Mouse (Mus musculus) cerebellum, postnatal 4 days (tissue): ENCODE data around the gene Tm9sf3.
"Not testable (repeated sequence)": the region's sequence is repeated elsewhere in the genome, so short reads cannot be mapped to it uniquely, and the experiment has no call there.

Experiments used
- DNase-seq, 2 experiments: peaks; one replicate each; pipeline ENCODE4 v3.0.0; 2022; ENCODE audit warnings: low spot score in 2 of 2, mixed read lengths in 1 of 2

Tm9sf3 gene

DNA sequence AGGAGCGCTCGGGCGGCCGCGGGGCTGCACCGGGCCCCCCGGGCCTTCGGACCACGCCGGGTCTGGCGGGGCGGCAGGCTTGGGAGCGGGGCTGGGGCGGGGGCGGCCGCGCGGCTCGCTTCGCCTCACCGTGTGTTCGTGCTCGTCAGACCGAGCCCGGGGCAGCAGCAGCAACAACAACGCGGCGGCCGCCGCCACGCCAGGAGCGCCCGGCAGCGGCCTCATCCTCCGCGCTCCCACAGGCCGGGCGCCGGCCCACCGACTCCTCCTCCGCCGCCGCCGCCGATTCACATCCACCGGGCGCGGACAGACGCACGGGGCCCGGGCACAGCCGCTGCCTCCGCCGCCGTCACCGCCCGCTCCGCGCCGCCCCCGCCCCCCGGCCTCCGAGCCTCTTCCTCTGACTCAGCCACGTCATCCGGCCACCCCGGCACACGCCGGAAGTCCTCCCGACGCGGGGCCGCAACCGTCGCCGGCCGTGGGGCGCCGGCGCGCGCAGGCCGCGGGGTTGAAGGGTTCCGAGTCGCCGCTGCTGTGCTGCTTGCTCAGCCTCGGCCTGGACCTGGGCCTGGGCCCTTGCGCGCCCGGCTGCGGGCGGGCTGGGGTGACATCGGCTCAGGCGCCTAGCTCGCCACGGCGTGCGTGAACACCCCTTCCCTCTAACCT lies at the start of gene Tm9sf3:
Tm9sf3 (minus strand) TSS at position 368 of the 666 bp plus-strand sequence.
- DNase-seq = peak; percentile 70 to 87

DNA sequence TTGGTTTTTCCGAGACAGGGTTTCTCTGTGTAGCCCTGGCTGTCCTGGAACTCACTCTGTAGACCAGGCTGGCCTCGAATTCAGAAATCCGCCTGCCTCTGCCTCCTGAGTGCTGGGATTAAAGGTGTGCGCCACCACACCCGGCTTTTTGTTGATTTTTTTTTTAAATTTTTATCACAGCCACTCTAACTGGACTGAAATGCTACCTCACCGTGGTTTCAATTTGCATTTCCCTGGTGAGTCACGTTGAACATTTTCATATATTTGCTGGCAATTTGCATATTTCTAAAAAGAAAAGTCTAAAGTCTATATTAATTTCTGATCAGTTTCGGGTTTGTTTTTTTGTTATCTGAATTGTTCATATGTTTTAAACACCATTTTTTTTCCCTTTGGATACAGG lies 48.8 kb upstream of the Tm9sf3 start:
- DNase-seq = not testable (repeated sequence)

DNA sequence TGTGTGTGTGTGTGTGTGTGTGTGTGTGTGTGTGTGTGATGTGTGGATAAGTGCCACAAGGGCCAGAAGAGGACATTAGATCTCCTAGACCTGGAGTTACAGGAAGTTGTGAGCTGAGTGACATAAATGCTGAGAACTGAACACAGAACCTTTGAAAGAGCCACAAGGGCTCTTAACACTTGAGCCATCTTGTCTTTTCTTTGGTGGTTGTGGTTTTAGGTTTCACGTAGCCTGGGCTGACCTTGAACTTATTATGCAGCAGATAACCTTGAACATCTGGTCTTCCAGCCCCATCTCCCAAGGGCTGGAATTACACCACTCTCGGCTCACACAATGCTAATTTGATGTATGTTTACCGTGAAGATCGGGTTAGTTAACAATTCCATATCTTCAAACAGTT lies 48.2 kb upstream of the Tm9sf3 start:
- DNase-seq = no peak

GRCm38 (mm10) chr19:41310971-41311703 lies 47.3 kb upstream of the Tm9sf3 start:
- no peak for DNase-seq

- no peak for DNase-seq
These were observed 40.1 kb upstream of the Tm9sf3 start for GRCm38 (mm10) chr19:41303933-41304332.

GRCm38 (mm10) chr19:41303433-41303832 lies 39.6 kb upstream of the Tm9sf3 start:
- no peak for DNase-seq

GRCm38 (mm10) chr19:41301856-41302255 lies 38.1 kb upstream of the Tm9sf3 start:
- DNase-seq = no peak

DNA sequence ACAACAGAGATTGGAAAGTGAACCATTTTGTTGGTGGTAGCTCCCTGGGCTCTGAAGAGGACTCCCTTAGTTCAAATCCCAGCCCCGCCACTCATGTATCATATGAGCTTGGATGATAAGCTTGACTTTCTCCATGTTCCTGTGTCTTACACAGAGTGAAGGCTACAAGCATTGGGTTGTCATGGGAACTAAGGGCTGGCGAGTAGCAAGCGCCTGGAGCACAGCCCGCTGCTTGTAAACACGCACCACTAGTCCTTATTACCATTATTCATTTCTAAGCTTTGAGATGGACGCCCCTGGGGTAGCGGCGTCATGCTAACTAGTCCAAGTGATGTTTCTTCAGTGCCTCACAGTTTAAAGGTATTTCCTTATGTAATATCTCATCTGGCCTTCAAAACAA lies 35.6 kb upstream of the Tm9sf3 start:
- no peak for DNase-seq

- no peak for DNase-seq
These were observed 27.3 kb upstream of the Tm9sf3 start for GRCm38 (mm10) chr19:41290952-41291619.

DNA sequence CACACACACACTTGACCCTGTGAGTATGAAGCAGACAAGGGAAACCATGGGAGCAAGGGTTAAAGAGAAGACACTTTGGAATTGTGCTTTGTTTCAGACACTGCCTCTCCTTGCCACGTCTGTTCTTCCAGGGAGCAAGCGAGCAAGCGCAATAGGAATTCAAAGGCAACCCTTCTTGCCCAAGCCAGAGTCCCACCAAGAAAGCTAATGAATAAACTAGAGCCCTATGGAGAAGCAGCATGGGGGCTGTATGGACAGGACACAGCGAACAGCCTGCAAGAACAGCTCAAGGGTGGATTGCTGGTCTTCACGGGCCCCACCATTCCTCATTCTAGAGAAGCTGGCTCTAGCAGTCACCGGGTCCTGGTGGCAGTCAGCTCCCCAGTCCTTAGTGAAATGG lies 24.8 kb upstream of the Tm9sf3 start:
- DNase-seq = no peak

GRCm38 (mm10) chr19:41287224-41287623 lies 23.4 kb upstream of the Tm9sf3 start:
- no peak for DNase-seq

DNA sequence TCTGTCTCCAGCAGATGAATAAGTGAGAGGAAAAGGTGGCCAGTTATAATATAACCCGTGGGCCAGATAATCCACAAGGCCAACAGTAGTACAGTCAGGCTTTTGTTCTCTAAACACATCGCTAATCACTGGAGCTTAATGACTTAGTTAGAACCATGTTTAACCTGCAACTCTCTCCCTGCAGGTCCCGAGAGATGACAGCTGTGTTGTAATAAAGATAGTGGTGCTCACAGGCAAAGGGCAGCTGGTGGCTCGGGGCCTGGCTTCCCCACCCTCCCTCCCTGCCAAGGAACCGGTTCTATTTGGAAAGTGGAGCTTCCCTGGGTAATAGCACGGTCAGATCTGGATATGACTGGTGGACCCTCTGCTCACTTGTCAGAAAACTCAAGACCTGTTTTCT lies 20.7 kb upstream of the Tm9sf3 start:
- no peak for DNase-seq

GRCm38 (mm10) chr19:41282718-41283117 lies 18.9 kb upstream of the Tm9sf3 start:
- DNase-seq = no peak

DNA sequence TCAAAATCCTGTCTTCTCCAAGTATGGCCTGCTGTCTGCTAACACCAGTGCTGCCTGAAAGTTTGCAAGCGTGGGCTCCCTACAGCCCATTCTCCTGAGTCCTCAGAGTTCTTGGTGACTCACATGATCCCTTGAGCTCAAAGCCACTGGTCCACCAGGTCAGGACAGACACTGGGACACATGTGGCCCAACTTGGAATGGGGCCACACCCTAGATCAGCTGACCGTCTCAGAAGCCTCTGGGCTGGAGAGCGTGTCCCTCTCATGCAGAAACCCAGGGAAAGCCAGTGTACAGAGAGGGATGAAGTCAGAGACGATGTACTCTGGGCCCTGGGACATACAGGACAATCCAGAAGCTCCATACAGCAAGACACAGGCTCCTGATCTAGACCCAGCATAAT lies 18.4 kb upstream of the Tm9sf3 start:
- no peak for DNase-seq

DNA sequence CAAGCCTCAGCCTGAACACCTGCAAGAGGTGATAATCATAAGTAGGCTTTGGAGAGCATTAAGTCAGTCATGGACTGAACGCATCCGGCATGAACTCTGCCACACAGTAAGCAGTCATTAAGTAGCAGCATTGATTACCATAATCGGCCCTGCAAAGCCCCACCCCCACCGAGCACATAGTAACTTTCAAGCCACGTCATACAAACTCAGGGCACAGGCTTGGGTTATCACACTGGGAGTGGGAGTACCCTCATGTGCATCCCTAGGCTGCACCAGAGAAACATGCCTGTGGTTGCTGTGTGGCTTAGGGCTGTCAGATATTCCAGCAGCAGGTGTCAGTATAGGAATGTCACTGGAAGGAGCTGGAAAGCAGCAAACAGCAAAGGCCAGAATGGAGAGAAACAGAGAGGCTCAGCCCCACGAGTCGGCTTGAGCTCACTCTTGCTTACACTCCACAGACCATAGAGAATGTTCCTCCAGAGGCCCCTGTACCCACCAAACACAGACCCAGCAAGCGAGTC lies 16.0 kb upstream of the Tm9sf3 start:
- DNase-seq = no peak

DNA sequence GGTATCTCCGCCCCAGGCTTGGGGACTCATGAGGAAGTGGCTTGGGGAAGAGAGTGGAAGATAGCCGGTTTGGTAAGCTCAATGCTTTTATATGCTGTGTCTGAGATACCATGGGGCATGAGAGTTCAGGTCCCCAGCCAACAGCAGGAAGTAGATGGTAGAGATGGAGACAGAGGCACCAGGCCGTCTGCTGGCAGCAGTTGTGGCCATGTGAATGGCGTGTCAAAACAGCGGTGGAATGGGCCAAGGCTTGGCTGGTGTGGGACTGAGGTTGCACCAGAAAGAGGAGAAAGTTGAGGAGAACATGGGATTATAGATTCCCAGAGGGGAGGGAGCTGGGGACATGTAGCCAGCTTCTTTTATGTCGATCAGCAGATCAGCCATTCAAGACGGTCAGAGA lies 14.8 kb upstream of the Tm9sf3 start:
- DNase-seq = no peak

- no peak for DNase-seq
These were observed 11.8 kb upstream of the Tm9sf3 start for GRCm38 (mm10) chr19:41275588-41275987.

GRCm38 (mm10) chr19:41270906-41271305 lies 7.1 kb upstream of the Tm9sf3 start:
- no peak for DNase-seq

- DNase-seq = no peak
These were observed 6.4 kb upstream of the Tm9sf3 start for GRCm38 (mm10) chr19:41270151-41270727.

GRCm38 (mm10) chr19:41266251-41266901 lies 2.6 kb upstream of the Tm9sf3 start:
- DNase-seq = no peak

DNA sequence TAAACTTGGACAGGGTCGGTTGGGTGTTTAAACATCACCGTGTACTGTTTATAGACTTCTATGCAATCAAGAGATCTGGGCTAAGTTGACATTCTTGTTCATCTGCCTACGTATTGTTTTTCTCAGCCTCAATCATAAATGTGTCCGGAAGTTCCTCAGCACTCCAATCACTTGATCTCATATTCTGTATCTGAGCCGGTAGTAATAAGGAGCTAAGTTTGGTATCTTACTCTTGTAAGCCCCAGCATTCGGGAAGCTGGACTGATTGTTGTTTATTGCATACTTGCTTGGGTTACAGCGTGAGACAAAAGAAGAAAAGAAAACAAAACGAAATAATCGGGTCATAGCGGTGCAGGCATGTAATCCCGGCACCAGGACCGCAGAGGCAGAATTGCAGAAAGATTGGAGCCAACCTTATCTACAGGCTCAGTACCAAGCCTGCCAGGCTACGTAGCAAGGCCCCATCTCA lies 568 bp upstream of the Tm9sf3 start:
- DNase-seq = no peak
